Mouse (Mus musculus) midbrain, embryonic 14.5 days (tissue): ENCODE measurements around the gene Gm17606. TPM values are rescaled to one million over a fixed set of nuclear protein-coding genes. Genes with fewer than 3 reads are reported as not detected.

Source experiments
- ATAC-seq: fragments of 200-750 bp; cut with Nextera tagmentation; 2 replicates; pipeline ENCODE4 v1.8.0; 2017; ENCODE audit warnings: moderate number of reproducible peaks, moderate library complexity; ENCODE audit not compliant: low FRiP score, low TSS enrichment
- DNase-seq: peaks from one replicate; pipeline ENCODE4 v3.0.0-alpha.2; 2015
- H3K27ac ChIP-seq: fragments of 300-500 bp; sonication (generic); replicated peaks from 2 replicates; pipeline ENCODE4 v1.5.1; 2014; ENCODE audit warnings: mild to moderate bottlenecking, low read depth, low read length, moderate library complexity
- H3K27me3 ChIP-seq: fragments of 300-500 bp; sonication (generic); 2 replicates; pipeline ENCODE4 v1.6.1; 2014; ENCODE audit warnings: low read length, control low read depth, mixed read lengths; ENCODE audit not compliant: control insufficient read depth, insufficient read depth
- H3K36me3 ChIP-seq: fragments of 300-500 bp; sonication (generic); 2 replicates; pipeline ENCODE4 v1.6.1; 2014; ENCODE audit warnings: low read length, control low read depth; ENCODE audit not compliant: control insufficient read depth, insufficient read depth
- H3K4me1 ChIP-seq: fragments of 300-500 bp; sonication (generic); 2 replicates; pipeline ENCODE4 v1.6.1; 2014; ENCODE audit warnings: mild to moderate bottlenecking, antibody characterized with exemption, low read length, control low read depth; ENCODE audit not compliant: control insufficient read depth, insufficient read depth
- H3K4me2 ChIP-seq: fragments of 300-500 bp; sonication (generic); 2 replicates; pipeline ENCODE4 v1.6.1; 2014; ENCODE audit warnings: mild to moderate bottlenecking, low read length, moderate library complexity
- H3K4me3 ChIP-seq: fragments of 300-500 bp; sonication (generic); replicated peaks from 2 replicates; pipeline ENCODE4 v1.5.1; 2014; ENCODE audit warnings: low read depth, low read length
- H3K9ac ChIP-seq: fragments of 300-500 bp; sonication (generic); replicated peaks from 2 replicates; pipeline ENCODE4 v1.6.1; 2014; ENCODE audit warnings: mild to moderate bottlenecking, low read length, moderate library complexity
- H3K9me3 ChIP-seq: fragments of 300-500 bp; sonication (generic); 2 replicates; pipeline ENCODE4 v1.6.1; 2016; ENCODE audit warnings: low read length, control low read depth, mixed read lengths; ENCODE audit not compliant: control insufficient read depth
- WGBS: fragments of 180-500 bp; shearing (Covaris S2); extraction: QIAGEN DNeasy Blood & Tissue Kit; methylation state at CpG from one replicate; pipeline ENCODE4 v1.1.7; 2014; 5-methylcytosine and 5-hydroxymethylcytosine counted together
- polyA plus RNA-seq: library from polyadenylated mRNA; unstranded; fragments of >200 nt; fragmentation: Nextera tagmentation; extraction: Ambion mirVana; gene quantifications from 2 replicates; pipeline ENCODE4 v1.2.1, GENCODE M21; 2014

Gene Gm17606
- polyA plus RNA-seq, 1 experiment from 2014 or later, result not detected

- Histone ChIP-seq H3K4me1 (peaks cover 12% of the 10 kb centered on the region; the same call in 1 of the 2 replicates), H3K36me3 (peaks cover 31% of the 10 kb centered on the region), H3K9me3 (no peaks in the 10 kb centered on the region), H3K4me3 (no peak overlapping the region), H3K27me3 (no peaks in the 10 kb centered on the region), H3K9ac (no peak overlapping the region), H3K4me2 (peak overlapping the region; percentile 71), H3K27ac (no peak overlapping the region)
- ATAC-seq, result no peak
- WGBS, result 94% methylated on average over 16 of the region's 16 CpGs
- no peak for DNase-seq
Measured at GRCm38 (mm10) chr14:54616226-54616825, 24.4 kb upstream of the Gm17606 start.

GRCm38 (mm10) chr14:54617152-54617896, 23.4 kb upstream of the Gm17606 start:
- H3K36me3 ChIP-seq, result peaks cover 24% of the 10 kb centered on the region
- WGBS, result 2% methylated on average over 36 of the region's 38 CpGs
- peak overlapping the region; percentile 79 for H3K27ac ChIP-seq
- peak overlapping the region; percentile 86 for H3K9ac ChIP-seq
- DNase-seq (peak; percentile 46), ATAC-seq (peak; percentile 49)
- H3K27me3 ChIP-seq, result no peaks in the 10 kb centered on the region
- H3K4me3 ChIP-seq, result peak overlapping the region; percentile 81
- H3K4me1 ChIP-seq, result peaks cover 12% of the 10 kb centered on the region; the same call in 1 of the 2 replicates
- H3K9me3 ChIP-seq, result no peaks in the 10 kb centered on the region
- peak overlapping the region; percentile 71 for H3K4me2 ChIP-seq

GRCm38 (mm10) chr14:54617897-54618365, 22.8 kb upstream of the Gm17606 start, which contains the start of gene Psmb5:
TSS of gene Psmb5 (minus strand) at chr14:54618022.
- peak within 1 kb of the TSS; percentile 86 for H3K9ac ChIP-seq
- H3K4me1 ChIP-seq, result peaks cover 12% of the 10 kb centered on the region; the same call in 1 of the 2 replicates
- H3K4me2 ChIP-seq, result peak within 1 kb of the TSS; percentile 71
- peak within 1 kb of the TSS; percentile 79 for H3K27ac ChIP-seq
- peak; percentile 95 for DNase-seq
- WGBS, result 0% methylated on average over 25 of the region's 25 CpGs
- ATAC-seq, result peak; percentile 91
- peaks cover 18% of the 10 kb centered on the region for H3K36me3 ChIP-seq
- H3K9me3 ChIP-seq, result no peaks in the 10 kb centered on the region
- no peaks in the 10 kb centered on the region for H3K27me3 ChIP-seq
- peak within 1 kb of the TSS; percentile 81 for H3K4me3 ChIP-seq

GRCm38 (mm10) chr14:54621133-54621532, 19.6 kb upstream of the Gm17606 start, which contains the start of gene Psmb11:
TSS of gene Psmb11 (plus strand) at chr14:54621433.
- 90% methylated on average over 1 of the region's 1 CpGs for WGBS
- H3K4me2 ChIP-seq, result no peak within 1 kb of the TSS

GRCm38 (mm10) chr14:54623334-54623733, 17.4 kb upstream of the Gm17606 start:
- no peaks in the 10 kb centered on the region for H3K36me3 ChIP-seq
- no peak overlapping the region for H3K4me3 ChIP-seq
- no peak for DNase-seq
- ATAC-seq, result no peak
- H3K27me3 ChIP-seq, result no peaks in the 10 kb centered on the region
- WGBS, result 91% methylated on average over 6 of the region's 6 CpGs
- no peak overlapping the region for H3K27ac ChIP-seq
- no peak overlapping the region for H3K9ac ChIP-seq
- no peaks in the 10 kb centered on the region for H3K4me1 ChIP-seq
- no peak overlapping the region for H3K4me2 ChIP-seq
- H3K9me3 ChIP-seq, result no peaks in the 10 kb centered on the region

More at GRCm38 (mm10) chr14:54621133-54621532, 19.6 kb upstream of the Gm17606 start, which contains the start of gene Psmb11:
- Histone ChIP-seq H3K4me1 (peaks cover 12% of the 10 kb centered on the region; the same call in 1 of the 2 replicates), H3K9me3 (no peaks in the 10 kb centered on the region), H3K4me3 (no peak within 1 kb of the TSS), H3K36me3 (no peaks in the 10 kb centered on the region; the same call in 1 of the 2 replicates), H3K27me3 (no peaks in the 10 kb centered on the region), H3K27ac (no peak within 1 kb of the TSS), H3K9ac (no peak within 1 kb of the TSS)
- no peak for DNase-seq
- no peak for ATAC-seq

- ATAC-seq (no peak), DNase-seq (no peak)
- H3K4me1 ChIP-seq, result no peaks in the 10 kb centered on the region
- H3K36me3 ChIP-seq, result peaks cover 3% of the 10 kb centered on the region; the same call in 1 of the 2 replicates
- no peaks in the 10 kb centered on the region for H3K9me3 ChIP-seq
- no peaks in the 10 kb centered on the region for H3K27me3 ChIP-seq
- H3K9ac ChIP-seq, result no peak overlapping the region
- H3K27ac ChIP-seq, result no peak overlapping the region
- no peak overlapping the region for H3K4me3 ChIP-seq
- H3K4me2 ChIP-seq, result no peak overlapping the region
- WGBS, result 74% methylated on average over 10 of the region's 10 CpGs
Measured at GRCm38 (mm10) chr14:54624976-54625375, 15.8 kb upstream of the Gm17606 start.

GRCm38 (mm10) chr14:54628103-54628502, 12.6 kb upstream of the Gm17606 start:
- Histone ChIP-seq H3K4me2 (no peak overlapping the region), H3K27me3 (no peaks in the 10 kb centered on the region), H3K9me3 (no peaks in the 10 kb centered on the region), H3K4me1 (no peaks in the 10 kb centered on the region), H3K9ac (no peak overlapping the region), H3K4me3 (no peak overlapping the region), H3K36me3 (peaks cover 34% of the 10 kb centered on the region), H3K27ac (no peak overlapping the region)
- DNase-seq, result no peak
- no peak for ATAC-seq
- 78% methylated on average over 5 of the region's 5 CpGs for WGBS

- H3K9me3 ChIP-seq, result no peaks in the 10 kb centered on the region
Measured at GRCm38 (mm10) chr14:54629797-54630196, 11.0 kb upstream of the Gm17606 start.

More at GRCm38 (mm10) chr14:54629797-54630196, 11.0 kb upstream of the Gm17606 start:
- WGBS, result 94% methylated on average over 2 of the region's 2 CpGs
- Histone ChIP-seq H3K4me3 (no peak overlapping the region), H3K9ac (no peak overlapping the region), H3K4me1 (no peaks in the 10 kb centered on the region), H3K27me3 (no peaks in the 10 kb centered on the region), H3K4me2 (no peak overlapping the region), H3K36me3 (peaks cover 48% of the 10 kb centered on the region), H3K27ac (no peak overlapping the region)
- ATAC-seq, result no peak
- no peak for DNase-seq
